Mouse (Mus musculus): ENCODE results near the gene Rbfox1. TPM values are rescaled to one million over a fixed set of nuclear protein-coding genes. Genes with fewer than 3 reads are reported as not detected.

The Rbfox1 gene
- polyA plus RNA-seq, 1 experiment from 2014 or later: 4.7 TPM

DNA sequence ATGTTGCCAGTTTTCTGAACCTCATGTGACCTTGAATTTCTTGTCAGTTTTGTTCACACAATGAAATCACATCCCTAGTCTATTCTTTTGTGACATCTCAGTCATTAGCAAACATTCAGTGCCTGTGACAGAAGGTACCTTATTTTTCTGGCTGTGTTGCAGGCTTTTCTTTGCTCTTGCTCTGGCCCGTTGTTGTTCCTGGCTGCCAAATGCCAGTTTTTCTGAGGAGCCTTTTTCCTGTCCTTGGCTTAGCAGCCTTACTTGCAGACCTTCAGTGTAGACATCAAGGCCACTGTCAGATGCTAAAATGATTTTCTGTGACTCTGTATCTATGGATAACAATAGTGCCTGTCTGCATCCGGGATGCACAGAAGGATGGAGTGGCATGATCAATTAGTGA is 1020.8 kb downstream of the Rbfox1 start:
- WGBS: 64% methylated on average over 2 of the region's 2 CpGs
- no peaks in the 10 kb centered on the region for H3K36me3 ChIP-seq (ENCODE audit: control insufficient read depth, insufficient read depth, low read length)
- no peak overlapping the region for H3K4me2 ChIP-seq (ENCODE audit: low read length)
- H3K4me3 ChIP-seq (ENCODE audit: control insufficient read depth in 1 of 2, insufficient read depth in 1 of 2, low read depth in 1 of 2, low read length in 2 of 2): no peak overlapping the region
- no peak overlapping the region for H3K27ac ChIP-seq (replicated peaks in 1 of 2; ENCODE audit: control insufficient read depth in 1 of 2, insufficient read depth in 1 of 2, low read depth in 2 of 2, low read length in 2 of 2)
- ATAC-seq (ENCODE audit: insufficient number of reproducible peaks, insufficient read depth, low FRiP score, low read depth): no peak
- H3K27me3 ChIP-seq (ENCODE audit: control insufficient read depth, insufficient read depth, low read length): no peaks in the 10 kb centered on the region
- no peaks in the 10 kb centered on the region for H3K9me3 ChIP-seq (ENCODE audit: control insufficient read depth, low read length)
- peaks cover 0 to 3% of the 10 kb centered on the region in 2 experiments; a peak in 1 of 4 replicates for H3K4me1 ChIP-seq (ENCODE audit: control insufficient read depth in 2 of 2, insufficient read depth in 2 of 2, low read length in 2 of 2)
- no peak overlapping the region for H3K9ac ChIP-seq (ENCODE audit: low read length)

DNA sequence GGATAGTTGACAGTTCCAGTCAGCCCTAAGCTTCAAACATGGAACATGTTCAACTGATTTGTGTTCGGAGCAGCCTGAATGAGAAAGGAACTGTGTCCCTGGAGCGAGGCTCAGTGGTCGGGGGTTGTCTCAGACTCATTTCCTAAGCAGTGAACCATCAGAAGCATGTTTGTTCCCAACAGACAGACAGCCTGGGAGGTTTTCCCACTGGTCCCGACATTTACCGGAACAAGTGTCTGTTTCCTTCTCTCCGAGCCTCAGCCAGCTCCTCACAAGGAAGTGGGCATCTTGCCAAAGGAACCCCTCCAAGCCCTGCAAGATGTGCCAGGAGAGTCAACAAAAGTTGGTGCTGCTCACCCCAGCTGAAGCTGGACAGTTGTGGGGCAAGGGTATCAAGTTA is 1022.4 kb downstream of the Rbfox1 start:
- ATAC-seq (ENCODE audit: insufficient number of reproducible peaks, insufficient read depth, low FRiP score, low read depth): no peak
- no peak overlapping the region for H3K27ac ChIP-seq (replicated peaks in 1 of 2; ENCODE audit: control insufficient read depth in 1 of 2, insufficient read depth in 1 of 2, low read depth in 2 of 2, low read length in 2 of 2)
- WGBS: 54% methylated on average over 6 of the region's 6 CpGs
- no peak overlapping the region for H3K4me3 ChIP-seq (ENCODE audit: control insufficient read depth in 1 of 2, insufficient read depth in 1 of 2, low read depth in 1 of 2, low read length in 2 of 2)
- no peak overlapping the region for H3K9ac ChIP-seq (ENCODE audit: low read length)
- H3K27me3 ChIP-seq (ENCODE audit: control insufficient read depth, insufficient read depth, low read length): no peaks in the 10 kb centered on the region
- no peaks in the 10 kb centered on the region for H3K9me3 ChIP-seq (ENCODE audit: control insufficient read depth, low read length)
- H3K4me2 ChIP-seq (ENCODE audit: low read length): no peak overlapping the region
- no peaks in the 10 kb centered on the region for H3K36me3 ChIP-seq (ENCODE audit: control insufficient read depth, insufficient read depth, low read length)
- H3K4me1 ChIP-seq (ENCODE audit: control insufficient read depth in 2 of 2, insufficient read depth in 2 of 2, low read length in 2 of 2): peaks cover 0 to 3% of the 10 kb centered on the region in 2 experiments; a peak in 1 of 4 replicates

DNA sequence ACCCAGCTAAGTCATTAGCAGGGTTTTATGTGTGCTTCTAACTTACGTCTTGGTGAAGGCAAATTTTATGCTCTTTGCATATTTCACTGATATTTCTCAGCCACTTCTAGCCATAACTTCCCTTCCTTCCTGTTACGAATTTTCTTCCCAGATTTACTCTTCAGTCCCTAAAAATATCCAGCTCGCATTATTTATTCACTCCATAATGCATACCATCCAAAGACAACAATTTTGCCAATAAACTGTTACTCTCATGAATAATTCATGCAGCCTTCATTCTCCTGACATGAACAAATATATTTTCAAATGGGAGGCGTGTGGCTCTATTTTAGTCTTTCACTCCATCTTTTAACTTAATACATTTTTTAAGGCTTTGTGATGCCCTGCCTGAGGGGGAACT is 1029.4 kb downstream of the Rbfox1 start:
- no peaks in the 10 kb centered on the region for H3K27me3 ChIP-seq (ENCODE audit: control insufficient read depth, insufficient read depth, low read length)
- ATAC-seq (ENCODE audit: insufficient number of reproducible peaks, insufficient read depth, low FRiP score, low read depth): no peak

GRCm38 (mm10) chr16:6918641-6919040 is 1033.5 kb downstream of the Rbfox1 start:
- 37% methylated on average over 3 of the region's 3 CpGs for WGBS
- no peaks in the 10 kb centered on the region for H3K9me3 ChIP-seq (ENCODE audit: control insufficient read depth, low read length)

More for the DNA sequence above, 1029.4 kb downstream of the Rbfox1 start:
- H3K4me2 ChIP-seq (ENCODE audit: low read length): no peak overlapping the region
- no peak overlapping the region for H3K27ac ChIP-seq (replicated peaks in 1 of 2; ENCODE audit: control insufficient read depth in 1 of 2, insufficient read depth in 1 of 2, low read depth in 2 of 2, low read length in 2 of 2)
- no peaks in the 10 kb centered on the region for H3K4me1 ChIP-seq (ENCODE audit: control insufficient read depth in 2 of 2, insufficient read depth in 2 of 2, low read length in 2 of 2)
- WGBS: 84% methylated on average over 4 of the region's 4 CpGs
- H3K9ac ChIP-seq (ENCODE audit: low read length): no peak overlapping the region
- no peaks in the 10 kb centered on the region for H3K9me3 ChIP-seq (ENCODE audit: control insufficient read depth, low read length)
- no peaks in the 10 kb centered on the region for H3K36me3 ChIP-seq (ENCODE audit: control insufficient read depth, insufficient read depth, low read length)
- no peak overlapping the region for H3K4me3 ChIP-seq (ENCODE audit: control insufficient read depth in 1 of 2, insufficient read depth in 1 of 2, low read depth in 1 of 2, low read length in 2 of 2)

DNA sequence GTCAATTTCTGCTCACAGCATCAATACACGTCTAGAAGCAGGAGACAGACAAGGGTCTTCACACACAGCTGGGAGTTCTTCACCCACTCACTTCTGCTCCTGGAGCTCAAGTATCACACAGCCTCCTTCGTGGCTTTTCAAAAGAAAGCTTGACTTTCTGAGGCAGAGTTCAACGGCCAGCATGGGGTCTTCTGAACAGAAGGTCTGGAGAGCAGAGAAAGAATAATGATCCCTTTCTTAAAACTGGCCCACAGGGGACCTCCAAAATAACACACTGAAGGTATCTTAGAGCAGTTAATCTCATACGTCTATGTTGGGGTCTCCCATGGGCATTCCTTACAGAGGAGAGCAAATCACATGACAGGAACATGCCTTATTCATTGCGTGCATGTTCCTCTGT is 1034.5 kb downstream of the Rbfox1 start:
- Histone ChIP-seq H3K9ac (ENCODE audit: low read length) (no peak overlapping the region), H3K4me2 (ENCODE audit: low read length) (no peak overlapping the region), H3K27ac (replicated peaks in 1 of 2; ENCODE audit: control insufficient read depth in 1 of 2, insufficient read depth in 1 of 2, low read depth in 2 of 2, low read length in 2 of 2) (no peak overlapping the region), H3K4me3 (ENCODE audit: control insufficient read depth in 1 of 2, insufficient read depth in 1 of 2, low read depth in 1 of 2, low read length in 2 of 2) (no peak overlapping the region), H3K4me1 (ENCODE audit: control insufficient read depth in 2 of 2, insufficient read depth in 2 of 2, low read length in 2 of 2) (no peaks in the 10 kb centered on the region), H3K36me3 (ENCODE audit: control insufficient read depth, insufficient read depth, low read length) (no peaks in the 10 kb centered on the region), H3K27me3 (ENCODE audit: control insufficient read depth, insufficient read depth, low read length) (no peaks in the 10 kb centered on the region), H3K9me3 (ENCODE audit: control insufficient read depth, low read length) (no peaks in the 10 kb centered on the region)
- no peak for ATAC-seq (ENCODE audit: insufficient number of reproducible peaks, insufficient read depth, low FRiP score, low read depth)
- 34% methylated on average over 5 of the region's 5 CpGs for whole genome bisulfite sequencing

More at GRCm38 (mm10) chr16:6918641-6919040, 1033.5 kb downstream of the Rbfox1 start:
- Histone ChIP-seq H3K9ac (ENCODE audit: low read length) (no peak overlapping the region), H3K4me3 (ENCODE audit: control insufficient read depth in 1 of 2, insufficient read depth in 1 of 2, low read depth in 1 of 2, low read length in 2 of 2) (no peak overlapping the region), H3K27me3 (ENCODE audit: control insufficient read depth, insufficient read depth, low read length) (no peaks in the 10 kb centered on the region), H3K4me2 (ENCODE audit: low read length) (no peak overlapping the region), H3K4me1 (ENCODE audit: control insufficient read depth in 2 of 2, insufficient read depth in 2 of 2, low read length in 2 of 2) (no peaks in the 10 kb centered on the region), H3K27ac (replicated peaks in 1 of 2; ENCODE audit: control insufficient read depth in 1 of 2, insufficient read depth in 1 of 2, low read depth in 2 of 2, low read length in 2 of 2) (no peak overlapping the region), H3K36me3 (ENCODE audit: control insufficient read depth, insufficient read depth, low read length) (no peaks in the 10 kb centered on the region)
- ATAC-seq (ENCODE audit: insufficient number of reproducible peaks, insufficient read depth, low FRiP score, low read depth): no peak

DNA sequence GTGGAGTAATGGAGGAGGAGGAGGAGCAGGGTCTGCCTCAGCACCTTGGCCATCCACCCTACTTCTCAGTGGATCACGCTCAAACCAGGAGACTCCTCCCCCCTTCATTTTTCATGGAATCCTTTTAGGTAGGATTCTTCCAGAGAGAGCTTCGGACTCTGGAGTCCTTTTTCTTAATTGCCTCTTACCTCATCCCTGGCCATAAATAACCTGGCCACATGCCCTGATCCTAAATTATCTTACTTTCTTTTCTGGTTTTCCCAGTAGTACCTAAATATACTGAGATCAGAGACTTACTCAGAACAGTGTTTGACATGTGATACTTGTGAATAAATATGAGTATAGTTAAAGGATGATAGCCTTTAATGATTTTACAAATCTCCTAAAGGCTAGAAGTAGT is 1042.5 kb downstream of the Rbfox1 start:
- no peak overlapping the region for H3K9ac ChIP-seq (ENCODE audit: low read length)
- no peak overlapping the region for H3K27ac ChIP-seq (replicated peaks in 1 of 2; ENCODE audit: control insufficient read depth in 1 of 2, insufficient read depth in 1 of 2, low read depth in 2 of 2, low read length in 2 of 2)
- no peaks in the 10 kb centered on the region for H3K4me1 ChIP-seq (ENCODE audit: control insufficient read depth in 2 of 2, insufficient read depth in 2 of 2, low read length in 2 of 2)
- no peaks in the 10 kb centered on the region for H3K9me3 ChIP-seq (ENCODE audit: control insufficient read depth, low read length)
- WGBS: 45% methylated on average over 2 of the region's 2 CpGs
- H3K27me3 ChIP-seq (ENCODE audit: control insufficient read depth, insufficient read depth, low read length): no peaks in the 10 kb centered on the region
- no peak overlapping the region for H3K4me2 ChIP-seq (ENCODE audit: low read length)
- H3K4me3 ChIP-seq (ENCODE audit: control insufficient read depth in 1 of 2, insufficient read depth in 1 of 2, low read depth in 1 of 2, low read length in 2 of 2): no peak overlapping the region
- no peak for ATAC-seq (ENCODE audit: insufficient number of reproducible peaks, insufficient read depth, low FRiP score, low read depth)
- H3K36me3 ChIP-seq (ENCODE audit: control insufficient read depth, insufficient read depth, low read length): no peaks in the 10 kb centered on the region

GRCm38 (mm10) chr16:6930795-6931194 is 1045.6 kb downstream of the Rbfox1 start:
- Histone ChIP-seq H3K36me3 (ENCODE audit: control insufficient read depth, insufficient read depth, low read length) (no peaks in the 10 kb centered on the region), H3K9me3 (ENCODE audit: control insufficient read depth, low read length) (no peaks in the 10 kb centered on the region), H3K27ac (replicated peaks in 1 of 2; ENCODE audit: control insufficient read depth in 1 of 2, insufficient read depth in 1 of 2, low read depth in 2 of 2, low read length in 2 of 2) (no peak overlapping the region), H3K4me2 (ENCODE audit: low read length) (no peak overlapping the region), H3K4me3 (ENCODE audit: control insufficient read depth in 1 of 2, insufficient read depth in 1 of 2, low read depth in 1 of 2, low read length in 2 of 2) (no peak overlapping the region), H3K27me3 (ENCODE audit: control insufficient read depth, insufficient read depth, low read length) (no peaks in the 10 kb centered on the region), H3K9ac (ENCODE audit: low read length) (no peak overlapping the region), H3K4me1 (ENCODE audit: control insufficient read depth in 2 of 2, insufficient read depth in 2 of 2, low read length in 2 of 2) (no peaks in the 10 kb centered on the region)
- ATAC-seq (ENCODE audit: insufficient number of reproducible peaks, insufficient read depth, low FRiP score, low read depth): no peak
- WGBS: 32% methylated on average over 3 of the region's 3 CpGs

DNA sequence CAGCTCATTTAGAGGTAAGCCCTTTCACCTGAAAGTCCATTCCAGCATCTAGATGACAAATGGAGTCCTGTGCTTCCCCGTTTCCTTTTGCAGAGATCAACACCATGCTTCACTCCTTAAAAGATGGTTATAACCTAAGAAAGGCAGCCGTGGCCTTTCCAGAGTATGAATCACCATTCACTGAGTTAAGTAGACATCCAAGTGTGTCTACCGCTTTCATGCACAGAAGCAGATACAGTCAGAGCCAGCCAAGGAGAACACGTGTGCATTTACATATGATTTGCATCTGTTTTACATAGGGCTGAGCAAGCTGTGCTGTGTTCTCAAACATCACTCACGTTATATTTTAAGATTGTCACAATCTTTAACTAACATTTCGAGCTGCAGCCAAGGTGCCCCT is 1061.0 kb downstream of the Rbfox1 start:
- H3K9ac ChIP-seq (ENCODE audit: low read length): no peak overlapping the region
- 73% methylated on average over 6 of the region's 6 CpGs for WGBS
- H3K4me2 ChIP-seq (ENCODE audit: low read length): no peak overlapping the region
- no peaks in the 10 kb centered on the region; a peak in 1 of 4 replicates for H3K4me1 ChIP-seq (ENCODE audit: control insufficient read depth in 2 of 2, insufficient read depth in 2 of 2, low read length in 2 of 2)
- no peaks in the 10 kb centered on the region for H3K9me3 ChIP-seq (ENCODE audit: control insufficient read depth, low read length)
- H3K27me3 ChIP-seq (ENCODE audit: control insufficient read depth, insufficient read depth, low read length): no peaks in the 10 kb centered on the region
- no peak overlapping the region for H3K4me3 ChIP-seq (ENCODE audit: control insufficient read depth in 1 of 2, insufficient read depth in 1 of 2, low read depth in 1 of 2, low read length in 2 of 2)
- no peak for ATAC-seq (ENCODE audit: insufficient number of reproducible peaks, insufficient read depth, low FRiP score, low read depth)
- H3K36me3 ChIP-seq (ENCODE audit: control insufficient read depth, insufficient read depth, low read length): no peaks in the 10 kb centered on the region
- H3K27ac ChIP-seq (replicated peaks in 1 of 2; ENCODE audit: control insufficient read depth in 1 of 2, insufficient read depth in 1 of 2, low read depth in 2 of 2, low read length in 2 of 2): no peak overlapping the region
